Mouse (Mus musculus): Measurements from ENCODE around the gene Pdzd2. TPM values are rescaled to one million over a fixed set of nuclear protein-coding genes. Genes with fewer than 3 reads are reported as not detected.

Pdzd2 gene
- polyA plus RNA-seq, 1 experiment = 1.7 TPM

DNA sequence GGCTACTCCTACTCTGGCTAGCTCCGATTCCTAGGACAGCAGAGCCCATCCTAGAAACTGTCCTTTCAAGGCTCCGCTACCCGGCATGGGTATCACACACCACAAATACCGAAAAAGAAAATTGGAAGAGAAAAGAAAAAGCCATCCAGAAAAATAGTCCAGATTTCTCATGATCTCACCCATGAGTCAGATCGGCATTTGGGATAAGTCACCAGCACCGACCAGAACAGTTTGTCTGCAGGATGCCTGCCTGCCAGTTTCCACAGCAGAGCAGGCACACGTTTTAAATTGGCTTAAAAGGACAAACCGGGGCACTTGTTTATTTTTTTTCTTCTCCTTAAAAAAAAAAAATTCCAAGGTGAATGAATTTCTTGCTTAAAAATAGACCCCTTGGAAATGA lies 22.8 kb downstream of the Pdzd2 start:
- H3K4me3 ChIP-seq (ENCODE audit: extremely low read depth, insufficient read depth, insufficient read length) = no peak overlapping the region
- 86% methylated on average over 8 of the region's 8 CpGs for WGBS
- H3K4me1 ChIP-seq (ENCODE audit: control insufficient read depth, insufficient read depth, insufficient read length) = no peaks in the 10 kb centered on the region
- TF ChIP-seq CTCF (IDR thresholded peaks at IDR 0.05; ENCODE audit: extremely low read depth, insufficient read depth, insufficient read length, insufficient replicate concordance) (no peak), POLR2A (IDR thresholded peaks at IDR 0.05; ENCODE audit: low read depth, low read length) (no peak)
- H3K36me3 ChIP-seq (ENCODE audit: control insufficient read depth, insufficient read depth, low read length) = no peaks in the 10 kb centered on the region
- H3K27ac ChIP-seq (ENCODE audit: insufficient read depth, low read length) = no peak overlapping the region
- no peaks in the 10 kb centered on the region for H3K27me3 ChIP-seq (ENCODE audit: control insufficient read depth, insufficient read depth, low read length)
- DNase-seq (ENCODE audit: low read depth in 1 of 2, low spot score in 2 of 2) = no peak

DNA sequence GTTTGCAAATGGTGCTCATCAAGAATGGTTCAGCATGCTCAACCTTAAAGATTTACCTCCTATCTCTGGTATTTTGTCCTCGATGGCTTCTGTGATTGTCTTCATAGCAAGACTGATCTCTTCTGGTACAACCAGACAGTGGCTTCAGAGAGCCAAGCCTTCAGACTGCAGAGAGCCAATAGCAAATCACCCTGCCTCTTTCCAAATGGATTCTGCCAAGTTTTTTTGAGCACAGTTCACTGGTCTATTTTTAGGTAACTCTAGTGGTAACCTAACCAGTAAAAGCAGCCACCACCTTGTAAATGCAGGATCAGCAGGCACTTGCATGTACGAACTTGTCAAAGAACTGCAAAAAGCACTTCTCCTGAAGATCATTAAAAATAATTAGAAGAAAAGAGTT lies 25.4 kb downstream of the Pdzd2 start:
- WGBS = 83% methylated on average over 2 of the region's 2 CpGs
- H3K27me3 ChIP-seq (ENCODE audit: control insufficient read depth, insufficient read depth, low read length) = no peaks in the 10 kb centered on the region
- TF ChIP-seq CTCF (IDR thresholded peaks at IDR 0.05; ENCODE audit: extremely low read depth, insufficient read depth, insufficient read length, insufficient replicate concordance) (no peak), POLR2A (IDR thresholded peaks at IDR 0.05; ENCODE audit: low read depth, low read length) (no peak)

DNA sequence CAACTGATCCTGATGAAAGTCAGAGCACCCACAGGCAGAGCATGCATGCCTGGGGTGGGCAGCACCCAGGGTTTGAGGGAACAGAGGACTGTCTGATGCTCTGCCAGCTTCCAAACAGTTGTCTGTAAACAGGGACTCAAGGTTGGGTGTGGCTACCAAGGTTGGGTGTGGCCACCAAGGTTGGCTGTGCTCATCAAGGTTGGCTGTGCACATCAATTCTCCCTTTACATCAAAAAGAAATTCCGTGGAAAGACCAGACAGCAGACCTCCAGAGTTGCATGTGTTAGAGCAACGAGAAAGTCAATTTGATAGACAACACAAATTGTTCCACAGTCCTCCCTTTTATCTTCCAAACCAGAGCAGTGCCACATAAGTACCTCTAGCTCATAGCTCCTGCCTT lies 26.5 kb downstream of the Pdzd2 start:
- no peaks in the 10 kb centered on the region for H3K36me3 ChIP-seq (ENCODE audit: control insufficient read depth, insufficient read depth, low read length)
- WGBS = 75% methylated on average over 2 of the region's 2 CpGs
- H3K4me1 ChIP-seq (ENCODE audit: control insufficient read depth, insufficient read depth, insufficient read length) = no peaks in the 10 kb centered on the region
- DNase-seq (ENCODE audit: low read depth in 1 of 2, low spot score in 2 of 2) = no peak
- no peak overlapping the region for H3K4me3 ChIP-seq (ENCODE audit: extremely low read depth, insufficient read depth, insufficient read length)
- H3K27me3 ChIP-seq (ENCODE audit: control insufficient read depth, insufficient read depth, low read length) = no peaks in the 10 kb centered on the region
- no peak overlapping the region for H3K27ac ChIP-seq (ENCODE audit: insufficient read depth, low read length)
- TF ChIP-seq CTCF (IDR thresholded peaks at IDR 0.05; ENCODE audit: extremely low read depth, insufficient read depth, insufficient read length, insufficient replicate concordance) (no peak), POLR2A (IDR thresholded peaks at IDR 0.05; ENCODE audit: low read depth, low read length) (no peak)

More for the DNA sequence above, 25.4 kb downstream of the Pdzd2 start:
- Histone ChIP-seq H3K4me1 (ENCODE audit: control insufficient read depth, insufficient read depth, insufficient read length) (no peaks in the 10 kb centered on the region), H3K27ac (ENCODE audit: insufficient read depth, low read length) (no peak overlapping the region), H3K36me3 (ENCODE audit: control insufficient read depth, insufficient read depth, low read length) (no peaks in the 10 kb centered on the region), H3K4me3 (ENCODE audit: extremely low read depth, insufficient read depth, insufficient read length) (no peak overlapping the region)
- no peak for DNase-seq (ENCODE audit: low read depth in 1 of 2, low spot score in 2 of 2)

DNA sequence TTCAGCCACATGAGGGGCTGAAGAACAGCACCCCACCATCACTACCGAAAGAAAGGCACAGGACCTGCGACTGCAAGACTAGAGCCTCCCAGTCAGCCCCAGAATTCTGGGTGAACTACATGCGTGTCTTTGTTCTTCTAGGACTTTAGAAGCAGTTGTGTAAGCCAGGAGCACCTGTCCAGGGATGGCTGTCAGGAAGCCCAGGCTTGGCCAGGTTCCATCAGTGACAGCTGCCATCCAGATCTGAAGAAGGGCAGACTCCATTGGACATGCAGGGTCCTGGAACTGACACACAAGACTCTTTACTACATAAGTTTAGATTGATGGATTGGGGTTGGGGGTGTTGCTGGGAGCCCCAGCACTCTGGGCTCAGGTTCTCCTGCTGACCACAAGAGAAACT lies 29.7 kb downstream of the Pdzd2 start:
- TF ChIP-seq CTCF (IDR thresholded peaks at IDR 0.05; ENCODE audit: extremely low read depth, insufficient read depth, insufficient read length, insufficient replicate concordance) (no peak), POLR2A (IDR thresholded peaks at IDR 0.05; ENCODE audit: low read depth, low read length) (no peak)
- Histone ChIP-seq H3K4me3 (ENCODE audit: extremely low read depth, insufficient read depth, insufficient read length) (no peak overlapping the region), H3K27ac (ENCODE audit: insufficient read depth, low read length) (no peak overlapping the region), H3K36me3 (ENCODE audit: control insufficient read depth, insufficient read depth, low read length) (no peaks in the 10 kb centered on the region), H3K27me3 (ENCODE audit: control insufficient read depth, insufficient read depth, low read length) (no peaks in the 10 kb centered on the region), H3K4me1 (ENCODE audit: control insufficient read depth, insufficient read depth, insufficient read length) (no peaks in the 10 kb centered on the region)
- 95% methylated on average over 3 of the region's 3 CpGs for WGBS
- DNase-seq (ENCODE audit: low read depth in 1 of 2, low spot score in 2 of 2) = no peak

DNA sequence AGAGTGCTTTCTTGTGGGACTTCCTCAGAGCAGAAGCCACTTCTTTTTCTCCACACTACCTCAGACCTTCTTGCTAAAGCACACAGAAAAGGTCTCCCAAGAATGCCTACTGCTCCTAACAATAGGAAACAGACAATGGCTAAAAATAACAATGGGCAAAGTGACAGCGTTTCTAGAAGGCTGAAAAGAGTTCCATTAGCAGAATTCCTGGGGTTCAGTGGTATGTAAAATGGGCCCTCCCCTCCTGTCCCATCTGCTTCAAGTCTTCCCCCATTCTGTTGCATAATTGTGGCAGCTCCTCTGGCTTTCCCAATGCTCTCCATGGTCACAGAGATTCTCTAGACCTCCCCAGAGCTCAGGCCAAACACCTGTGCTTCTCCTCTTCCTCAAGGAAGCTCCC lies 31.4 kb downstream of the Pdzd2 start:
- 35% methylated on average over 1 of the region's 1 CpGs for WGBS
- no peak for TF ChIP-seq CTCF (IDR thresholded peaks at IDR 0.05; ENCODE audit: extremely low read depth, insufficient read depth, insufficient read length, insufficient replicate concordance)
- TF ChIP-seq POLR2A (IDR thresholded peaks at IDR 0.05; ENCODE audit: low read depth, low read length) = no peak

DNA sequence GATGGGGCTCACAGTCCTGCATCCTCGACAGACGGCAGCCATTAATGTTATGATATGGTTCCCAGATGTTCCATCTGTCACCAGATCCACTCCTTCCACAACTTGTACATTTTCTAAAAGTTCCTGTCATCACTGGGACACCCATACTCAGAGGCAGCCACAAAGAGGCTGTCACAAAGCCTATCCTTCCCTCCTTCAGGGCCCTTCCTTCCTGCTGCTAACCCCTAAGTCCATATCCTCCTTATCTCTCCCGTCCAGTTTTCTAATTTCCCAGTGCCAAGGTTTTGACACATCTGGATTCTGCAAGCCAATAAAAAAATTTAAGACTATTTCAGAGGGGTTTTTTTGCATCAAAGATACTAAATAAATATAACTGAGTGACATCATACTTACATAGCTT lies 32.8 kb downstream of the Pdzd2 start:
- no peaks in the 10 kb centered on the region for H3K36me3 ChIP-seq (ENCODE audit: control insufficient read depth, insufficient read depth, low read length)
- DNase-seq (ENCODE audit: low read depth in 1 of 2, low spot score in 2 of 2) = no peak
- no peak overlapping the region for H3K27ac ChIP-seq (ENCODE audit: insufficient read depth, low read length)
- 73% methylated on average over 3 of the region's 3 CpGs for WGBS
- no peaks in the 10 kb centered on the region for H3K4me1 ChIP-seq (ENCODE audit: control insufficient read depth, insufficient read depth, insufficient read length)
- no peak for TF ChIP-seq POLR2A (IDR thresholded peaks at IDR 0.05; ENCODE audit: low read depth, low read length)
- no peak for TF ChIP-seq CTCF (IDR thresholded peaks at IDR 0.05; ENCODE audit: extremely low read depth, insufficient read depth, insufficient read length, insufficient replicate concordance)
- H3K27me3 ChIP-seq (ENCODE audit: control insufficient read depth, insufficient read depth, low read length) = no peaks in the 10 kb centered on the region
- no peak overlapping the region for H3K4me3 ChIP-seq (ENCODE audit: extremely low read depth, insufficient read depth, insufficient read length)

More for the DNA sequence above, 31.4 kb downstream of the Pdzd2 start:
- DNase-seq (ENCODE audit: low read depth in 1 of 2, low spot score in 2 of 2) = no peak
- Histone ChIP-seq H3K27me3 (ENCODE audit: control insufficient read depth, insufficient read depth, low read length) (no peaks in the 10 kb centered on the region), H3K27ac (ENCODE audit: insufficient read depth, low read length) (no peak overlapping the region), H3K36me3 (ENCODE audit: control insufficient read depth, insufficient read depth, low read length) (no peaks in the 10 kb centered on the region), H3K4me3 (ENCODE audit: extremely low read depth, insufficient read depth, insufficient read length) (no peak overlapping the region), H3K4me1 (ENCODE audit: control insufficient read depth, insufficient read depth, insufficient read length) (no peaks in the 10 kb centered on the region)

- no peaks in the 10 kb centered on the region for H3K4me1 ChIP-seq (ENCODE audit: control insufficient read depth, insufficient read depth, insufficient read length)
- TF ChIP-seq CTCF (IDR thresholded peaks at IDR 0.05; ENCODE audit: extremely low read depth, insufficient read depth, insufficient read length, insufficient replicate concordance) (no peak), POLR2A (IDR thresholded peaks at IDR 0.05; ENCODE audit: low read depth, low read length) (no peak)
- 73% methylated on average over 9 of the region's 9 CpGs for WGBS
- no peak overlapping the region for H3K4me3 ChIP-seq (ENCODE audit: extremely low read depth, insufficient read depth, insufficient read length)
- no peak overlapping the region for H3K27ac ChIP-seq (ENCODE audit: insufficient read depth, low read length)
- no peaks in the 10 kb centered on the region for H3K36me3 ChIP-seq (ENCODE audit: control insufficient read depth, insufficient read depth, low read length)
- no peak for DNase-seq (ENCODE audit: low read depth in 1 of 2, low spot score in 2 of 2)
- no peaks in the 10 kb centered on the region for H3K27me3 ChIP-seq (ENCODE audit: control insufficient read depth, insufficient read depth, low read length)
These were observed 39.4 kb downstream of the Pdzd2 start for GRCm38 (mm10) chr15:12700367-12700766.

Measured in spleen, adult 2 months (tissue).